Mouse (Mus musculus) ES-E14 (cell line): ENCODE measurements around the gene Pigq. TPM values are rescaled to one million over a fixed set of nuclear protein-coding genes. Genes with fewer than 3 reads are reported as not detected.

Experiments
- DNase-seq: peaks from one replicate; pipeline ENCODE4 v3.0.0-alpha.2; 2013; ENCODE audit warnings: low read depth, low spot score
- H3K27ac ChIP-seq: 2 replicates; pipeline ENCODE4 v1.5.1; 2012; ENCODE audit warnings: low read depth, mild to moderate bottlenecking, low read length, moderate library complexity, mixed read lengths; ENCODE audit not compliant: poor library complexity, insufficient read depth, severe bottlenecking
- H3K36me3 ChIP-seq: 2 replicates; pipeline ENCODE4 v1.6.1; 2012; ENCODE audit warnings: mild to moderate bottlenecking, low read length, moderate library complexity, mixed read lengths; ENCODE audit not compliant: control insufficient read depth, poor library complexity, insufficient read depth, severe bottlenecking
- H3K4me1 ChIP-seq, 2 experiments: fragments of 150-350 bp in 1 of 2; sonication (generic) in 1 of 2; 2 replicates each; pipeline ENCODE4 v1.6.1; 2012; ENCODE audit warnings: low read length in 2 of 2, mild to moderate bottlenecking in 1 of 2, mixed read lengths in 1 of 2; ENCODE audit not compliant: control insufficient read depth in 2 of 2, insufficient read depth in 2 of 2, poor library complexity in 1 of 2
- H3K4me3 ChIP-seq, 2 experiments: fragments of 150-350 bp in 1 of 2; sonication (generic) in 1 of 2; 2 replicates each; pipeline ENCODE4 v1.5.1; 2012; ENCODE audit warnings: low read length in 2 of 2, low read depth in 1 of 2, mild to moderate bottlenecking in 1 of 2, mixed read lengths in 1 of 2; ENCODE audit not compliant: insufficient read depth in 1 of 2, poor library complexity in 1 of 2, severe bottlenecking in 1 of 2
- H3K9ac ChIP-seq: 2 replicates; pipeline ENCODE4 v1.6.1; 2012; ENCODE audit warnings: low read depth, mild to moderate bottlenecking, low read length, mixed read lengths; ENCODE audit not compliant: poor library complexity, insufficient read depth, severe bottlenecking
- H3K9me3 ChIP-seq: fragments of 150-350 bp; sonication (generic); 2 replicates; pipeline ENCODE4 v1.6.1; 2012; ENCODE audit warnings: low read depth, mild to moderate bottlenecking, low read length; ENCODE audit not compliant: control insufficient read depth, insufficient read depth
- CHD2 ChIP-seq: IDR thresholded peaks from 2 replicates; pipeline ENCODE4 v1.6.1; 2014; ENCODE audit warnings: mild to moderate bottlenecking, low read depth, low read length, inconsistent platforms
- HCFC1 ChIP-seq: IDR thresholded peaks from 2 replicates; pipeline ENCODE4 v1.6.1; 2012; ENCODE audit warnings: low read length, inconsistent platforms, borderline replicate concordance; ENCODE audit not compliant: insufficient read depth
- MAFK ChIP-seq: IDR thresholded peaks from 2 replicates; pipeline ENCODE4 v1.6.1; 2014; ENCODE audit warnings: mild to moderate bottlenecking, low read depth, low read length, inconsistent platforms; ENCODE audit not compliant: insufficient read depth
- ZC3H11A ChIP-seq: IDR thresholded peaks from 2 replicates; pipeline ENCODE4 v1.6.1; 2012; ENCODE audit warnings: low read depth, mild to moderate bottlenecking, inconsistent platforms, low read length, borderline replicate concordance
- ZNF384 ChIP-seq: IDR thresholded peaks from 2 replicates; pipeline ENCODE4 v1.6.1; 2012; ENCODE audit warnings: low read depth, low read length, inconsistent platforms
- in situ Hi-C, 2 experiments: fragments of 600-800 bp; cut with MboI; formaldehyde crosslinking; loops; one replicate each; pipeline ENCODE4 v1.15.1; 2025; ENCODE audit warnings: low sequenced_read_pairs in 2 of 2, inconsistent platforms in 1 of 2; ENCODE audit not compliant: unreplicated experiment in 2 of 2
- total RNA-seq: library from RNA; depleted of rRNA; stranded (reverse); fragments of 300-350 nt; gene quantifications from 2 replicates; pipeline ENCODE4 v1.2.3, GENCODE M21; 2012

The Pigq gene
- total RNA-seq, 1 experiment: 44.4 TPM

DNA sequence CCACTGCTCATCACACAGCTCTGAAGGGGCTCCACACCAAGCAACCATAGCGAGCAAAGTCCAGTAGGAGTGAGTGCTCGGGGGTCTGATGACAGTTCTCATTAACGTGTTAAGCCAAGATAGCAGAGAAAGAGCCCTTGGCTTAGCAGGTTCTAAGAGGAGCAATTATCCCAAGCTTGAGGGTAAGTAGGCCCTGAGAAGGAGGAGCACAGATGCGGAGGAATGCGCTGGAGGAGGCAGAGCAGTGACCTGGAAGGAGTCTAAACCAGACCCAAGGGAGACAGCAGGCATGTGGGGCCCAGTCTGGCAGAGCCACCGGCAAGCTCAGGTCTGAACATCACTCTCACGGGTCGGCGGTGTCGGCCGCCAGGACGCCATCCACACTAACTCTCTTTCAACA lies 48.8 kb downstream of the Pigq start:
- H3K27ac ChIP-seq: no peak overlapping the region
- in situ Hi-C loops: no loop called here
- no peak overlapping the region for H3K4me3 ChIP-seq
- no peak for DNase-seq
- peaks cover 2% of the 10 kb centered on the region; the same call in 1 of the 2 replicates for H3K36me3 ChIP-seq
- no peaks in the 10 kb centered on the region for H3K9me3 ChIP-seq
- H3K4me1 ChIP-seq: peaks cover 0 to 3% of the 10 kb centered on the region in 2 experiments; a peak in 1 of 4 replicates
- no peak for TF ChIP-seq ZNF384
- no peak for TF ChIP-seq HCFC1
- TF ChIP-seq ZC3H11A: no peak
- TF ChIP-seq CHD2: no peak
- no peak for TF ChIP-seq MAFK
- H3K9ac ChIP-seq: no peak overlapping the region

DNA sequence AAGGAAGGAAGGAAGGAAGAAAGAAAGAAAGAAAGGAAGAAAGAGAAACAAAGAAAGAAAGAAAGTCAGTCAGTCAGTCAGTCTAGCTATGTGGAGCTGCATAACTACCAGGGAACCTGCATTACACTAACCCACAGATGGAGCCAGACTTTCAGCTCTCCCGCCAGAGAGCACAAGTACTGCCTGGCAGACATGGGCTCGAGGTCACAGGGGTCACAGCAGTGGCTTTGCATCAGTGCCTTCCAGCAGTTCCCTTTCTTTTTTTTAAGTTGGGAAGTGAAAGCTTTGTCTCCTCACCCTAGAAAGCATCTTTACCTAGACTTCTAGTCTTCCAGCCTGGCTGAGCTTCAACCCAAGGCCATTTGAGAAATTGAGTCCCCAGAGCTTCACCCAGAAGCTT lies 49.3 kb downstream of the Pigq start:
- no peak for TF ChIP-seq HCFC1
- TF ChIP-seq ZNF384: no peak
- no peak for TF ChIP-seq ZC3H11A
- TF ChIP-seq MAFK: no peak
- no peak for TF ChIP-seq CHD2
- no peak for DNase-seq
- in situ Hi-C loops: no loop called here
- Histone ChIP-seq H3K9ac (no peak overlapping the region), H3K4me3 (no peak overlapping the region), H3K9me3 (no peaks in the 10 kb centered on the region), H3K27ac (no peak overlapping the region), H3K36me3 (peaks cover under 1% of the 10 kb centered on the region; the same call in 1 of the 2 replicates), H3K4me1 (peaks cover 0 to 3% of the 10 kb centered on the region in 2 experiments; a peak in 1 of 4 replicates)

DNA sequence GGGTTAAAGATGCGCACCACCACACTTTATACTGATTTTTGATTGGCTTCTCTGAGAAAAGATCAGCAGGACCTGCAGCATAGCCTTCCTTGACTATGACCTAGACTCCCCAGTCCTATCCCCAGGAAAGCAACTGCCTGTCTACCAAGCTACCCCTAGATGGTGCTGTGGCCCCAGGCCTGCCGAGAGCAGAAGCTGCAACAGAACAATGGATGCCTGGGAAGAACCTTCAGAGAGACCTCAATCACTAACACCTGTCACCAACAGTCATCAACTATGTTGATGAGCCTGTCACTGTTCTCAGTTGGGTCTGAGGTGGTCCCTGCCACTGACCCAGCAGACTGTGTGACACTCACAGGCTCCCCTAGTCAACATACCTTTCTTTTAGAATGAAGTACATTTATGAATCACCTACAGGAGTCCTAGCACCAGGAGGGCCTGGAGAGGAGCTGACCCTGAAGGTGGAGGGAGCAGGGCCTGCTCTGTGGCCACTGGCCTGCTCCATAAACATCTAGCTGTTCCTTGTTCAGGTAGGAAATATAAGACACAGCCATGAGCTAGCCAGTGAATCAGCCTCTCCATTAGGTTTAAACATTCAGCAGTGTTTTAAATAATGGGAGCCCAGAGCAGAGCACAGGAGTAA lies 50.6 kb downstream of the Pigq start:
- Histone ChIP-seq H3K4me1 (peaks cover 0 to 3% of the 10 kb centered on the region in 2 experiments; a peak in 1 of 4 replicates), H3K9me3 (no peaks in the 10 kb centered on the region), H3K36me3 (peaks cover 4% of the 10 kb centered on the region; the same call in 1 of the 2 replicates), H3K4me3 (no peak overlapping the region), H3K9ac (no peak overlapping the region), H3K27ac (no peak overlapping the region)
- in situ Hi-C loops: no loop called here
- TF ChIP-seq ZNF384 (no peak), MAFK (no peak), ZC3H11A (no peak; the same call in 1 of the 2 replicates), CHD2 (no peak), HCFC1 (no peak)
- peak; percentile 64 for DNase-seq

DNA sequence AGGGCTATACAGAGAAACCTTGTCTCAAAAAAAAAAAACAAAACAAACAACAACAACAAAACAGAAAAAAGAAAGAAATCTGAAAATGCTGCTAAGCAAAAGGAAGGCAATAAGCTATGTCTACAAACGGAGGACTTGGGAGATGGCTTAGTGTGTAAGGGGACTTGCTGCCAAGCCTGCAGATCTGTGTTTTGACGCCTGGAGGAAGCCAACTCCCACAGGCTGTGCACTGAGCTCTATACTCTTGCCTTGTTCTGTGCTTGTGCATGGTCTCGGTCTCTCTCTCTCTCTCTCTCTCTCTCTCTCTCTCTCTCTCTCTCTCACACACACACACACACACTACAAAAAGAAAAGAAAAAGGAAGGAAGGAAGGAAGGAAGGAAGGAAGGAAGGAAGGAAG lies 55.9 kb downstream of the Pigq start:
- Histone ChIP-seq H3K9me3 (no peaks in the 10 kb centered on the region), H3K4me3 (no peak overlapping the region), H3K36me3 (peaks cover 18% of the 10 kb centered on the region; the same call in 1 of the 2 replicates), H3K9ac (no peak overlapping the region), H3K27ac (no peak overlapping the region), H3K4me1 (peaks cover 3 to 14% of the 10 kb centered on the region in 2 experiments; a peak in 2 of 4 replicates)
- no peak for TF ChIP-seq CHD2
- TF ChIP-seq ZNF384: no peak
- no peak for TF ChIP-seq MAFK
- no peak for TF ChIP-seq ZC3H11A
- no peak for TF ChIP-seq HCFC1
- in situ Hi-C loops: no loop called here
- DNase-seq: no peak
